Mouse (Mus musculus): ENCODE measurements at regions not wholly inside any gene's neighbourhood (a gene's known extent, or its start where the extent isn't known, plus 50 kb on each side); places are given as distances from the start of the nearest gene placed in this dataset.
A peak's percentile ranks its signal among the peaks of the same experiment; 100 is the strongest.

DNA sequence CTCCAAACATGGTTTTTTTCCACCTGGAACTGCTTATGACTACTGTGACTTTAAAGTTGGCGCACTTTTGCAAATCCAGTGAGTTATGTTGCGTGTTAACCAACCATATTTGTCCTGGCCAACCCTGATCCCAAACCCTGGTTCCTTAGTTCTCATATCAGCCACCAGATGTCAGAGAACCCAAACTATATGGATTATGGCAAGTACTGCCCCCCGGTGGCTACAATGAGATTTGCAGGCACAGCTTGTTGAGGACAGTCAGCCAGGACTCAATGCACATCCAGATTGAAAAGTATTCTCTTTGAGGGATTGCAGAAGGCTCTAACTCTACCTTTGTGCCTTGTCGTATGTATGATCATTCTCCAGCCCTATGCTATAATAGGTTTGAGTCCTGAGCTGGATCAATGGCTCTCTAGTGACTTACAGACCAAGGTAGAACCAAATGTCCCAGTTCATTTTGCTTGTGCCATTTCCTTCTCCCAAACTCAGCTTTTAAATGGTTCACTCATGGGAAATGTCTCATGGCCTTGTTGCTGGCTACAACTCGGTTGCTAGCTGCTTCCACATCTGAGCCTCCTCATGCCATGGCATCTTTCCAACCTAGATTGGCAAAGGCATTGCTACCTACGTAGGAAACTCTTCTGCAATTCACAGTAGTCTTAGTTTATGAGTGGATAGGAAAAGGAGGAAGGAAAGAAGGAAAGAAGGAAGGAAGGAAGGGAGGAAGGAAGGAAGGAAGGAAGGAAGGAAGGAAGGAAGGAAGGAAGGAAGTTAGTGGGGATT is 126.1 kb upstream of the Smad3 start:
- no peak overlapping the region for H3K9ac ChIP-seq (ENCODE audit: low read depth, poor library complexity, severe bottlenecking)
- TF ChIP-seq CTCF (IDR thresholded peaks at IDR 0.05; ENCODE audit: low read depth, low read length) (peak; percentile 69), POLR2A (IDR thresholded peaks at IDR 0.05; ENCODE audit: insufficient read depth, low read length) (no peak)
- H3K27ac ChIP-seq (ENCODE audit: insufficient read depth, low read length) = no peak overlapping the region
- no peaks in the 10 kb centered on the region for H3K36me3 ChIP-seq (ENCODE audit: control insufficient read depth, insufficient read depth, low read length, poor library complexity, severe bottlenecking)
- H3K4me3 ChIP-seq (ENCODE audit: low read depth, low read length) = no peak overlapping the region
- H3K4me1 ChIP-seq (ENCODE audit: control insufficient read depth, insufficient read depth, low read length) = peaks cover 1% of the 10 kb centered on the region
- H3K27me3 ChIP-seq (ENCODE audit: control insufficient read depth, insufficient read depth, low read length, poor library complexity, severe bottlenecking) = no peaks in the 10 kb centered on the region
- H3K9me3 ChIP-seq (replicated peaks; ENCODE audit: control insufficient read depth, insufficient read depth, low read length, poor library complexity, severe bottlenecking) = no peaks in the 10 kb centered on the region

- Histone ChIP-seq H3K4me3 (ENCODE audit: low read depth, low read length) (no peak overlapping the region), H3K27me3 (ENCODE audit: control insufficient read depth, insufficient read depth, low read length, poor library complexity, severe bottlenecking) (no peaks in the 10 kb centered on the region), H3K9ac (ENCODE audit: low read depth, poor library complexity, severe bottlenecking) (no peak overlapping the region), H3K27ac (ENCODE audit: insufficient read depth, low read length) (no peak overlapping the region), H3K36me3 (ENCODE audit: control insufficient read depth, insufficient read depth, low read length, poor library complexity, severe bottlenecking) (no peaks in the 10 kb centered on the region), H3K4me1 (ENCODE audit: control insufficient read depth, insufficient read depth, low read length) (peaks cover 8% of the 10 kb centered on the region), H3K9me3 (replicated peaks; ENCODE audit: control insufficient read depth, insufficient read depth, low read length, poor library complexity, severe bottlenecking) (no peaks in the 10 kb centered on the region)
- TF ChIP-seq POLR2A (IDR thresholded peaks at IDR 0.05; ENCODE audit: insufficient read depth, low read length) (no peak), CTCF (IDR thresholded peaks at IDR 0.05; ENCODE audit: low read depth, low read length) (peak; percentile 24)
Observed at GRCm38 (mm10) chr9:63881692-63882091, 123.9 kb upstream of the Smad3 start.

GRCm38 (mm10) chr9:63881261-63881563 is 123.4 kb upstream of the Smad3 start:
- Histone ChIP-seq H3K27ac (ENCODE audit: insufficient read depth, low read length) (no peak overlapping the region), H3K27me3 (ENCODE audit: control insufficient read depth, insufficient read depth, low read length, poor library complexity, severe bottlenecking) (no peaks in the 10 kb centered on the region), H3K36me3 (ENCODE audit: control insufficient read depth, insufficient read depth, low read length, poor library complexity, severe bottlenecking) (no peaks in the 10 kb centered on the region), H3K4me1 (ENCODE audit: control insufficient read depth, insufficient read depth, low read length) (peaks cover 8% of the 10 kb centered on the region), H3K4me3 (ENCODE audit: low read depth, low read length) (no peak overlapping the region), H3K9me3 (replicated peaks; ENCODE audit: control insufficient read depth, insufficient read depth, low read length, poor library complexity, severe bottlenecking) (no peaks in the 10 kb centered on the region), H3K9ac (ENCODE audit: low read depth, poor library complexity, severe bottlenecking) (no peak overlapping the region)
- TF ChIP-seq CTCF (IDR thresholded peaks at IDR 0.05; ENCODE audit: low read depth, low read length) (no peak), EP300 (IDR thresholded peaks at IDR 0.05; ENCODE audit: insufficient read depth, low read depth, low read length) (0 out of 2 replicates have a peak, but pooled peaks have one; percentile 24)

DNA sequence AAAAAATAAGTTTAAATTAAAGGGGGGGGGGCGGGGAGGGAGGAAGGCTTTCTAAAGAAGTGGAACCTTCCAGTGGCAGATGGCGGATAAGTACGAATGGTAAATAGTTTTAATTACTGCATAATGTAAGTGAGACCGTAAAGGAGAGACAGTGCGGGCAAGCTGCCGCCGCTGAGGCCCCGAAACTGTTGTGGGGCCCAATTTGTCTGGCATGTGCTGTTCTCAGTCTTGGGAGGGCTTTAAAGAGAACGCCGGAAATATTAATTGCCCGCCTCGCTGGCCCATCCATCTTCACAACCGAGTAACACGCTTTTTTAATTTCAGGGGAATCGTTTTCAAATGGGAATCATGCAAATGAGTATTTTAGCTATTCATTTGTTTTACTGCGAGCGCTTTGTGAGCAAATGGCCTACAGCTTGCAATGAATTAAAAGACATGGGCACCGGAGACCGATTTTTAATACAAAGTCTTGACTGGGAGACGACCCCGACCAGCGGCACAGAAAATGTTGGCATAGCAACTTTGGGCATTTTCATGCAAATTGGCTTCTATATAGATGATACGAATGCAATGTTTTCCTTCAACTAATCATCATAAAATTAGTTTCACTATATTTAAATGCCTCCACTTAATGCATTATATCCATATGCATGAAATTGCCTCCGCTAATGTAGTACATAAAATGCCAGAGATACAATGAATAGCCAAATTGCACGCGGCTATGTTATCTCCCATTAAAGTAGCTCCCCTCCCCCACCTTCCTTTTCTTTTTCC is 122.9 kb upstream of the Smad3 start:
- Histone ChIP-seq H3K4me1 (ENCODE audit: control insufficient read depth, insufficient read depth, low read length) (peaks cover 8% of the 10 kb centered on the region), H3K27me3 (ENCODE audit: control insufficient read depth, insufficient read depth, low read length, poor library complexity, severe bottlenecking) (no peaks in the 10 kb centered on the region), H3K9ac (ENCODE audit: low read depth, poor library complexity, severe bottlenecking) (peak overlapping the region; percentile 48), H3K27ac (ENCODE audit: insufficient read depth, low read length) (no peak overlapping the region), H3K4me3 (ENCODE audit: low read depth, low read length) (no peak overlapping the region), H3K36me3 (ENCODE audit: control insufficient read depth, insufficient read depth, low read length, poor library complexity, severe bottlenecking) (no peaks in the 10 kb centered on the region), H3K9me3 (replicated peaks; ENCODE audit: control insufficient read depth, insufficient read depth, low read length, poor library complexity, severe bottlenecking) (no peaks in the 10 kb centered on the region)
- TF ChIP-seq EP300 (IDR thresholded peaks at IDR 0.05; ENCODE audit: insufficient read depth, low read depth, low read length) = no peak
- TF ChIP-seq POLR2A (IDR thresholded peaks at IDR 0.05; ENCODE audit: insufficient read depth, low read length) = no peak
- no peak for TF ChIP-seq CTCF (IDR thresholded peaks at IDR 0.05; ENCODE audit: low read depth, low read length)

GRCm38 (mm10) chr9:63879710-63880428 is 122.1 kb upstream of the Smad3 start:
- Histone ChIP-seq H3K4me3 (ENCODE audit: low read depth, low read length) (no peak overlapping the region), H3K9ac (ENCODE audit: low read depth, poor library complexity, severe bottlenecking) (peak overlapping the region; percentile 48), H3K4me1 (ENCODE audit: control insufficient read depth, insufficient read depth, low read length) (peaks cover 8% of the 10 kb centered on the region)

More at GRCm38 (mm10) chr9:63879710-63880428, 122.1 kb upstream of the Smad3 start:
- peak overlapping the region; percentile 71 for H3K27ac ChIP-seq (ENCODE audit: insufficient read depth, low read length)
- no peaks in the 10 kb centered on the region for H3K36me3 ChIP-seq (ENCODE audit: control insufficient read depth, insufficient read depth, low read length, poor library complexity, severe bottlenecking)
- no peaks in the 10 kb centered on the region for H3K9me3 ChIP-seq (replicated peaks; ENCODE audit: control insufficient read depth, insufficient read depth, low read length, poor library complexity, severe bottlenecking)
- H3K27me3 ChIP-seq (ENCODE audit: control insufficient read depth, insufficient read depth, low read length, poor library complexity, severe bottlenecking) = no peaks in the 10 kb centered on the region
- TF ChIP-seq CTCF (IDR thresholded peaks at IDR 0.05; ENCODE audit: low read depth, low read length) (no peak), POLR2A (IDR thresholded peaks at IDR 0.05; ENCODE audit: insufficient read depth, low read length) (no peak), EP300 (IDR thresholded peaks at IDR 0.05; ENCODE audit: insufficient read depth, low read depth, low read length) (no peak)

Data from ES-Bruce4 (cell line).